Mouse (Mus musculus): ENCODE measurements around the gene Gm9747.

The Gm9747 gene

GRCm38 (mm10) chr1:82257457-82257856, 24.5 kb downstream of the Gm9747 start:
- DNase-seq (ENCODE audit: low spot score in 2 of 2), result no peak

GRCm38 (mm10) chr1:82258331-82258730, 25.4 kb downstream of the Gm9747 start:
- no peak for DNase-seq (ENCODE audit: low spot score in 2 of 2)

- no peak for DNase-seq (ENCODE audit: low spot score in 2 of 2)
Measured at GRCm38 (mm10) chr1:82260055-82260454, 27.1 kb downstream of the Gm9747 start.

GRCm38 (mm10) chr1:82261053-82261618, 28.2 kb downstream of the Gm9747 start:
- DNase-seq (ENCODE audit: low spot score in 2 of 2), result no peak

- no peak for DNase-seq (ENCODE audit: low spot score in 2 of 2)
Measured at GRCm38 (mm10) chr1:82261638-82262037, 28.7 kb downstream of the Gm9747 start.

- no peak for DNase-seq (ENCODE audit: low spot score in 2 of 2)
Measured at GRCm38 (mm10) chr1:82262331-82262730, 29.4 kb downstream of the Gm9747 start.

GRCm38 (mm10) chr1:82267547-82267946, 34.6 kb downstream of the Gm9747 start:
- DNase-seq (ENCODE audit: low spot score in 2 of 2), result no peak

GRCm38 (mm10) chr1:82272231-82272630, 39.3 kb downstream of the Gm9747 start:
- DNase-seq (ENCODE audit: low spot score in 2 of 2), result no peak

- no peak for DNase-seq (ENCODE audit: low spot score in 2 of 2)
Measured at GRCm38 (mm10) chr1:82273529-82273928, 40.6 kb downstream of the Gm9747 start.

GRCm38 (mm10) chr1:82274361-82274760, 41.4 kb downstream of the Gm9747 start:
- DNase-seq (ENCODE audit: low spot score in 2 of 2), result no peak

GRCm38 (mm10) chr1:82279768-82280167, 46.9 kb downstream of the Gm9747 start:
- no peak for DNase-seq (ENCODE audit: low spot score in 2 of 2)

GRCm38 (mm10) chr1:82281823-82282222, 48.9 kb downstream of the Gm9747 start:
- no peak for DNase-seq (ENCODE audit: low spot score in 2 of 2)

GRCm38 (mm10) chr1:82282992-82283611, 50.2 kb downstream of the Gm9747 start:
- peak; percentile 51 to 74 for DNase-seq (ENCODE audit: low spot score in 2 of 2)

GRCm38 (mm10) chr1:82283901-82284301, 51.0 kb downstream of the Gm9747 start:
- DNase-seq (ENCODE audit: low spot score in 2 of 2), result no peak

GRCm38 (mm10) chr1:82284403-82284802, 51.5 kb downstream of the Gm9747 start:
- no peak for DNase-seq (ENCODE audit: low spot score in 2 of 2)
